Mouse (Mus musculus): ENCODE measurements around the gene Jazf1.

- TF ChIP-seq GATA1 (IDR thresholded peaks at IDR 0.05; ENCODE audit: borderline replicate concordance, low read length) (no peak), FLI1 (IDR thresholded peaks at IDR 0.05; ENCODE audit: low read length) (no peak)
Observed at GRCm38 (mm10) chr6:53005544-53005943, 62.9 kb downstream of the Jazf1 start.

Data from megakaryocyte, embryonic 14.5 days (primary cell).